Mouse (Mus musculus): ENCODE results near the gene Fbxl13. TPM values are rescaled to one million over a fixed set of nuclear protein-coding genes. Genes with fewer than 3 reads are reported as not detected.

Gene Fbxl13
- total and polyA plus RNA-seq, 3 experiments = 0.14 to 0.30 (median 0.19) TPM

- no peak for DNase-seq (ENCODE audit: extremely low read depth)
- no peak overlapping the region for H3K4me2 ChIP-seq (ENCODE audit: insufficient read depth, low read depth, poor library complexity, severe bottlenecking)
- dilution Hi-C loops (cut with MboI; ENCODE audit: extremely low pct_ligation_motif_present, extremely low pct_unique_long_range_greater_than_20kb, low sequenced_read_pairs) (no loop called here), in situ Hi-C loops (cut with MboI; ENCODE audit: low pct_ligation_motif_present, low pct_unique_long_range_greater_than_20kb, low sequenced_read_pairs) (no loop called here)
- no peak overlapping the region for H3K4me3 ChIP-seq (replicated peaks in 1 of 3; ENCODE audit: low read depth in 2 of 3, low read length in 2 of 3, poor library complexity in 1 of 3)
- no peaks in the 10 kb centered on the region for H3K9me3 ChIP-seq (replicated peaks; ENCODE audit: low read length)
- H3K4me1 ChIP-seq (ENCODE audit: control insufficient read depth in 1 of 2, insufficient read depth in 2 of 2) = peaks cover 3 to 10% of the 10 kb centered on the region in 2 experiments
- no peak overlapping the region for H3K27ac ChIP-seq (ENCODE audit: insufficient read depth, low read depth)
- no peak overlapping the region for H3K9ac ChIP-seq (ENCODE audit: insufficient read depth, low read depth)
- no peaks in the 10 kb centered on the region for H3K79me2 ChIP-seq (replicated peaks; ENCODE audit: control insufficient read depth, extremely low read depth, insufficient read depth, poor library complexity, severe bottlenecking)
- TF ChIP-seq GABPA (IDR thresholded peaks at IDR 0.05; ENCODE audit: insufficient replicate concordance, low read depth, low read length) = no peak
- no peak for TF ChIP-seq NRF1 (IDR thresholded peaks at IDR 0.05; ENCODE audit: low read depth, low read length)
- no peak for TF ChIP-seq UBTF (IDR thresholded peaks at IDR 0.05; ENCODE audit: low read depth, low read length)
- no peak for TF ChIP-seq ZC3H11A (IDR thresholded peaks at IDR 0.05; ENCODE audit: low read depth, low read length)
- TF ChIP-seq PAX5 (IDR thresholded peaks at IDR 0.05; ENCODE audit: low read length) = no peak
- no peak for TF ChIP-seq RCOR1 (conservative IDR thresholded peaks at IDR 0.05; ENCODE audit: low read depth, low read length)
- TF ChIP-seq JUND (conservative IDR thresholded peaks at IDR 0.05; ENCODE audit: low read depth, low read length) = no peak
- no peak for TF ChIP-seq SMC3 (IDR thresholded peaks at IDR 0.05; ENCODE audit: low read depth, low read length)
- no peak for TF ChIP-seq EP300 (IDR thresholded peaks at IDR 0.05; ENCODE audit: low read length)
- no peak for TF ChIP-seq JUN (IDR thresholded peaks at IDR 0.05; ENCODE audit: insufficient read depth, low read depth, low read length)
- no peak for TF ChIP-seq RAD21 (IDR thresholded peaks at IDR 0.05; ENCODE audit: low read depth, low read length)
- TF ChIP-seq SIN3A (IDR thresholded peaks at IDR 0.05; ENCODE audit: low read length) = no peak
- no peak for TF ChIP-seq CHD2 (IDR thresholded peaks at IDR 0.05; ENCODE audit: low read length)
- no peak for TF ChIP-seq MAFK (IDR thresholded peaks at IDR 0.05; ENCODE audit: insufficient replicate concordance, low read length)
- H3K27me3 ChIP-seq (replicated peaks) = no peaks in the 10 kb centered on the region
- peaks cover 4 to 14% of the 10 kb centered on the region in 2 experiments for H3K36me3 ChIP-seq (replicated peaks in 1 of 2; ENCODE audit: control insufficient read depth in 1 of 2, insufficient read depth in 1 of 2, low read length in 1 of 2)
These were observed 32.9 kb upstream of the Fbxl13 start for GRCm38 (mm10) chr5:21678363-21678762.

GRCm38 (mm10) chr5:21677939-21678338, 32.5 kb upstream of the Fbxl13 start:
- no peak overlapping the region for H3K27ac ChIP-seq (ENCODE audit: insufficient read depth, low read depth)
- no peaks in the 10 kb centered on the region for H3K9me3 ChIP-seq (replicated peaks; ENCODE audit: low read length)
- H3K27me3 ChIP-seq (replicated peaks) = no peaks in the 10 kb centered on the region
- H3K4me2 ChIP-seq (ENCODE audit: insufficient read depth, low read depth, poor library complexity, severe bottlenecking) = no peak overlapping the region
- no peak overlapping the region for H3K9ac ChIP-seq (ENCODE audit: insufficient read depth, low read depth)
- no peak overlapping the region for H3K4me3 ChIP-seq (replicated peaks in 1 of 3; ENCODE audit: low read depth in 2 of 3, low read length in 2 of 3, poor library complexity in 1 of 3)
- H3K79me2 ChIP-seq (replicated peaks; ENCODE audit: control insufficient read depth, extremely low read depth, insufficient read depth, poor library complexity, severe bottlenecking) = no peaks in the 10 kb centered on the region
- dilution Hi-C loops (cut with MboI; ENCODE audit: extremely low pct_ligation_motif_present, extremely low pct_unique_long_range_greater_than_20kb, low sequenced_read_pairs) (no loop called here), in situ Hi-C loops (cut with MboI; ENCODE audit: low pct_ligation_motif_present, low pct_unique_long_range_greater_than_20kb, low sequenced_read_pairs) (no loop called here)
- no peak for DNase-seq (ENCODE audit: extremely low read depth)
- peaks cover 4 to 14% of the 10 kb centered on the region in 2 experiments for H3K36me3 ChIP-seq (replicated peaks in 1 of 2; ENCODE audit: control insufficient read depth in 1 of 2, insufficient read depth in 1 of 2, low read length in 1 of 2)
- no peak for TF ChIP-seq BHLHE40 (IDR thresholded peaks at IDR 0.05; ENCODE audit: low read depth, low read length)
- TF ChIP-seq MXI1 (IDR thresholded peaks at IDR 0.05; ENCODE audit: low read depth, low read length) = no peak
- TF ChIP-seq CHD2 (IDR thresholded peaks at IDR 0.05; ENCODE audit: low read length) = no peak
- no peak for TF ChIP-seq ELF1 (IDR thresholded peaks at IDR 0.05; ENCODE audit: low read depth, low read length)
- TF ChIP-seq KAT2A (IDR thresholded peaks at IDR 0.05; ENCODE audit: insufficient replicate concordance, low read length) = no peak
- TF ChIP-seq IRF4 (IDR thresholded peaks at IDR 0.05; ENCODE audit: low read depth, low read length) = no peak
- no peak for TF ChIP-seq CTCF (conservative IDR thresholded peaks at IDR 0.05 in 1 of 2, IDR thresholded peaks at IDR 0.05 in 1 of 2; ENCODE audit: low read depth in 2 of 2, low read length in 2 of 2)
- no peak for TF ChIP-seq POLR2AphosphoS2 (IDR thresholded peaks at IDR 0.05; ENCODE audit: low read depth, low read length)
- TF ChIP-seq USF2 (conservative IDR thresholded peaks at IDR 0.05; ENCODE audit: low read depth, low read length) = no peak
- no peak for TF ChIP-seq UBTF (IDR thresholded peaks at IDR 0.05; ENCODE audit: low read depth, low read length)
- TF ChIP-seq MAX (IDR thresholded peaks at IDR 0.05; ENCODE audit: low read length) = no peak
- TF ChIP-seq MAFK (IDR thresholded peaks at IDR 0.05; ENCODE audit: insufficient replicate concordance, low read length) = no peak
- no peak for TF ChIP-seq JUND (conservative IDR thresholded peaks at IDR 0.05; ENCODE audit: low read depth, low read length)
- TF ChIP-seq GABPA (IDR thresholded peaks at IDR 0.05; ENCODE audit: insufficient replicate concordance, low read depth, low read length) = no peak
- TF ChIP-seq EP300 (IDR thresholded peaks at IDR 0.05; ENCODE audit: low read length) = no peak
- no peak for TF ChIP-seq USF1 (IDR thresholded peaks at IDR 0.05; ENCODE audit: low read depth, low read length)
- TF ChIP-seq ZNF384 (IDR thresholded peaks at IDR 0.05; ENCODE audit: low read depth, low read length) = no peak
- H3K4me1 ChIP-seq (ENCODE audit: control insufficient read depth in 1 of 2, insufficient read depth in 2 of 2) = peaks cover 3 to 10% of the 10 kb centered on the region in 2 experiments

Measured in CH12.LX (cell line).